Mouse (Mus musculus) midbrain, embryonic 15.5 days (tissue): Measurements from ENCODE around the gene Fam118a. TPM values are rescaled to one million over a fixed set of nuclear protein-coding genes. Genes with fewer than 3 reads are reported as not detected.
"Not testable (repeated sequence)": the region's sequence is repeated elsewhere in the genome, so short reads cannot be mapped to it uniquely, and the experiment has no call there.

ENCODE experiments used
- ATAC-seq: fragments of 200-750 bp; cut with Nextera tagmentation; replicated peaks from 2 replicates; pipeline ENCODE4 v1.8.0; 2017; ENCODE audit warnings: moderate TSS enrichment
- H3K27ac ChIP-seq: fragments of 300-500 bp; sonication (generic); 2 replicates; pipeline ENCODE4 v1.5.1; 2015; ENCODE audit warnings: mild to moderate bottlenecking, inconsistent platforms
- H3K27me3 ChIP-seq: fragments of 300-500 bp; sonication (generic); replicated peaks from 2 replicates; pipeline ENCODE4 v1.6.1; 2015; ENCODE audit warnings: inconsistent platforms
- H3K36me3 ChIP-seq: fragments of 300-500 bp; sonication (generic); replicated peaks from 2 replicates; pipeline ENCODE4 v1.6.1; 2015; ENCODE audit warnings: inconsistent platforms
- H3K4me1 ChIP-seq: fragments of 300-500 bp; sonication (generic); 2 replicates; pipeline ENCODE4 v1.6.1; 2015; ENCODE audit warnings: inconsistent platforms
- H3K4me2 ChIP-seq: fragments of 300-500 bp; sonication (generic); 2 replicates; pipeline ENCODE4 v1.6.1; 2015; ENCODE audit warnings: inconsistent platforms, mild to moderate bottlenecking, moderate library complexity
- H3K4me3 ChIP-seq: fragments of 300-500 bp; sonication (generic); 2 replicates; pipeline ENCODE4 v1.5.1; 2015; ENCODE audit warnings: mild to moderate bottlenecking, inconsistent platforms
- H3K9ac ChIP-seq: fragments of 300-500 bp; sonication (generic); 2 replicates; pipeline ENCODE4 v1.6.1; 2015; ENCODE audit warnings: mild to moderate bottlenecking, inconsistent platforms
- H3K9me3 ChIP-seq: fragments of 300-500 bp; sonication (generic); 2 replicates; pipeline ENCODE4 v1.6.1; 2016; ENCODE audit warnings: inconsistent platforms
- WGBS: fragments of 180-500 bp; shearing (Covaris S2); methylation state at CpG from one replicate; pipeline ENCODE4 v1.1.7; 2015; ENCODE audit warnings: mixed read lengths; 5-methylcytosine and 5-hydroxymethylcytosine counted together
- polyA plus RNA-seq: library from polyadenylated mRNA; unstranded; fragments of >200 nt; fragmentation: Nextera tagmentation; extraction: Ambion mirVana; gene quantifications from 2 replicates; pipeline ENCODE4 v1.2.1, GENCODE M21; 2015

Gene Fam118a
- polyA plus RNA-seq, 1 experiment from 2014 or later, result 30.6 TPM

- Histone ChIP-seq H3K9me3 (no peaks in the 10 kb centered on the region), H3K9ac (no peak overlapping the region), H3K4me1 (no peaks in the 10 kb centered on the region), H3K4me3 (no peak overlapping the region), H3K4me2 (no peak overlapping the region), H3K27me3 (no peaks in the 10 kb centered on the region), H3K27ac (no peak overlapping the region), H3K36me3 (no peaks in the 10 kb centered on the region)
- 83% methylated on average over 4 of the region's 4 CpGs for WGBS
- ATAC-seq, result no peak
Observed at GRCm38 (mm10) chr15:85026197-85026596, 2.6 kb upstream of the Fam118a start.

GRCm38 (mm10) chr15:85027740-85028139 is 1.0 kb upstream of the Fam118a start:
- Histone ChIP-seq H3K27me3 (no peaks in the 10 kb centered on the region), H3K9ac (no peak overlapping the region), H3K9me3 (no peaks in the 10 kb centered on the region), H3K4me1 (no peaks in the 10 kb centered on the region), H3K4me3 (no peak overlapping the region), H3K27ac (no peak overlapping the region), H3K36me3 (no peaks in the 10 kb centered on the region), H3K4me2 (no peak overlapping the region)
- 33% methylated on average over 4 of the region's 4 CpGs for WGBS
- ATAC-seq, result no peak

GRCm38 (mm10) chr15:85030643-85031042 is 1.9 kb downstream of the Fam118a start:
- not testable (repeated sequence) for H3K4me1 ChIP-seq, H3K9me3 ChIP-seq, H3K36me3 ChIP-seq, H3K27me3 ChIP-seq, H3K4me2 ChIP-seq, ATAC-seq, H3K27ac ChIP-seq, H3K9ac ChIP-seq, H3K4me3 ChIP-seq
- WGBS, result 83% methylated on average over 1 of the region's 1 CpGs

GRCm38 (mm10) chr15:85031866-85032265 is 3.1 kb downstream of the Fam118a start:
- 76% methylated on average over 3 of the region's 3 CpGs for WGBS
- Histone ChIP-seq H3K4me1 (peaks cover 7% of the 10 kb centered on the region; the same call in 1 of the 2 replicates), H3K9me3 (no peaks in the 10 kb centered on the region), H3K9ac (no peak overlapping the region), H3K27ac (no peak overlapping the region), H3K27me3 (no peaks in the 10 kb centered on the region), H3K4me2 (no peak overlapping the region), H3K4me3 (no peak overlapping the region), H3K36me3 (no peaks in the 10 kb centered on the region)
- no peak for ATAC-seq

- 50% methylated on average over 7 of the region's 7 CpGs for WGBS
- not testable (repeated sequence) for H3K4me3 ChIP-seq, H3K27me3 ChIP-seq, ATAC-seq, H3K36me3 ChIP-seq, H3K27ac ChIP-seq, H3K9me3 ChIP-seq, H3K9ac ChIP-seq, H3K4me2 ChIP-seq
- H3K4me1 ChIP-seq, result peaks cover 24% of the 10 kb centered on the region
Observed at GRCm38 (mm10) chr15:85033916-85034315, 5.2 kb downstream of the Fam118a start.

- ATAC-seq, result peak; percentile 95
- peak overlapping the region; percentile 61 for H3K27ac ChIP-seq
- WGBS, result 1% methylated on average over 64 of the region's 75 CpGs
Observed at GRCm38 (mm10) chr15:85036566-85037342, 8.0 kb downstream of the Fam118a start.

GRCm38 (mm10) chr15:85037343-85037690 is 8.6 kb downstream of the Fam118a start:
- Histone ChIP-seq H3K4me2 (peak overlapping the region; percentile 78), H3K27ac (peak overlapping the region; percentile 61), H3K36me3 (no peaks in the 10 kb centered on the region), H3K9ac (peak overlapping the region; percentile 72), H3K4me1 (peaks cover 42% of the 10 kb centered on the region), H3K4me3 (peak overlapping the region; percentile 68), H3K27me3 (no peaks in the 10 kb centered on the region), H3K9me3 (no peaks in the 10 kb centered on the region)
- 8% methylated on average over 8 of the region's 8 CpGs for WGBS
- no peak for ATAC-seq

More at GRCm38 (mm10) chr15:85036566-85037342, 8.0 kb downstream of the Fam118a start:
- Histone ChIP-seq H3K36me3 (no peaks in the 10 kb centered on the region), H3K9me3 (no peaks in the 10 kb centered on the region), H3K4me1 (peaks cover 36% of the 10 kb centered on the region), H3K9ac (peak overlapping the region; percentile 72), H3K4me3 (peak overlapping the region; percentile 68), H3K27me3 (no peaks in the 10 kb centered on the region), H3K4me2 (peak overlapping the region; percentile 78)

GRCm38 (mm10) chr15:85041546-85042225 is 12.9 kb downstream of the Fam118a start:
- peak overlapping the region; percentile 78 for H3K27ac ChIP-seq
- no peaks in the 10 kb centered on the region for H3K27me3 ChIP-seq
- no peak overlapping the region for H3K4me3 ChIP-seq
- peaks cover 48% of the 10 kb centered on the region for H3K4me1 ChIP-seq
- no peaks in the 10 kb centered on the region for H3K9me3 ChIP-seq
- H3K36me3 ChIP-seq, result 0 out of 2 replicates have a peak, but pooled peaks cover 2% of the 10 kb centered on the region
- ATAC-seq, result no peak
- 63% methylated on average over 10 of the region's 10 CpGs for WGBS
- no peak overlapping the region for H3K9ac ChIP-seq
- 0 out of 2 replicates have a peak overlapping the region, but pooled peaks have one; percentile 11 for H3K4me2 ChIP-seq

GRCm38 (mm10) chr15:85042361-85042954 is 13.7 kb downstream of the Fam118a start:
- H3K36me3 ChIP-seq, result 0 out of 2 replicates have a peak, but pooled peaks cover 2% of the 10 kb centered on the region
- H3K4me1 ChIP-seq, result peaks cover 45% of the 10 kb centered on the region
- H3K27me3 ChIP-seq, result no peaks in the 10 kb centered on the region
- peak overlapping the region; percentile 11 for H3K4me2 ChIP-seq
- peak overlapping the region; percentile 78 for H3K27ac ChIP-seq
- no peaks in the 10 kb centered on the region for H3K9me3 ChIP-seq
- no peak overlapping the region for H3K4me3 ChIP-seq
- 3% methylated on average over 4 of the region's 4 CpGs for WGBS
- H3K9ac ChIP-seq, result 0 out of 2 replicates have a peak overlapping the region, but pooled peaks have one; percentile 2
- ATAC-seq, result peak; percentile 81

GRCm38 (mm10) chr15:85043116-85043515 is 14.4 kb downstream of the Fam118a start:
- Histone ChIP-seq H3K27ac (peak overlapping the region; percentile 78), H3K4me1 (peaks cover 38% of the 10 kb centered on the region), H3K27me3 (no peaks in the 10 kb centered on the region), H3K36me3 (0 out of 2 replicates have a peak, but pooled peaks cover 2% of the 10 kb centered on the region), H3K9me3 (no peaks in the 10 kb centered on the region), H3K9ac (0 out of 2 replicates have a peak overlapping the region, but pooled peaks have one; percentile 2), H3K4me3 (no peak overlapping the region), H3K4me2 (no peak overlapping the region)
- WGBS, result 53% methylated on average over 5 of the region's 5 CpGs
- ATAC-seq, result no peak

GRCm38 (mm10) chr15:85043761-85044160 is 15.0 kb downstream of the Fam118a start:
- 77% methylated on average over 5 of the region's 5 CpGs for WGBS
- H3K27me3 ChIP-seq, result no peaks in the 10 kb centered on the region
- H3K9me3 ChIP-seq, result no peaks in the 10 kb centered on the region
- H3K36me3 ChIP-seq, result peaks cover 8% of the 10 kb centered on the region
- H3K4me3 ChIP-seq, result no peak overlapping the region
- H3K9ac ChIP-seq, result no peak overlapping the region
- no peak overlapping the region for H3K27ac ChIP-seq
- no peak for ATAC-seq
- H3K4me1 ChIP-seq, result peaks cover 32% of the 10 kb centered on the region
- H3K4me2 ChIP-seq, result no peak overlapping the region

- ATAC-seq, result no peak
- H3K27ac ChIP-seq, result no peak overlapping the region
- no peak overlapping the region for H3K4me2 ChIP-seq
- no peaks in the 10 kb centered on the region for H3K27me3 ChIP-seq
- no peak overlapping the region for H3K4me3 ChIP-seq
- no peaks in the 10 kb centered on the region for H3K9me3 ChIP-seq
- no peak overlapping the region for H3K9ac ChIP-seq
- 89% methylated on average over 14 of the region's 14 CpGs for WGBS
- H3K36me3 ChIP-seq, result peaks cover 17% of the 10 kb centered on the region
- peaks cover 22% of the 10 kb centered on the region for H3K4me1 ChIP-seq
Observed at GRCm38 (mm10) chr15:85046230-85046950, 17.6 kb downstream of the Fam118a start.
